8 mouse cellular contexts compared by ENCODE assay signal in genomic region chr5:96905572-96906271, GRCm38 (mm10).
DNase-seq lines count a peak whose midpoint lies in the region; ATAC-seq and TF ChIP-seq lines count a peak whose summit lies in the region.

No protein-coding gene starts in this region.

- no peak for TF ChIP-seq POLR2A in lung, adult 2 months (IDR thresholded peaks at IDR 0.05; ENCODE audit: borderline replicate concordance, extremely low read depth, low read depth, low read length)

- H3K4me1 ChIP-seq in lung, adult 2 months (ENCODE audit: control insufficient read depth, insufficient read depth, low read length), result peaks cover 7% of the 10 kb centered on the region
- peaks cover 7% of the 10 kb centered on the region; the same call in 1 of the 2 replicates for H3K4me1 ChIP-seq in hindbrain, embryonic 13.5 days (replicated peaks)
- H3K4me1 ChIP-seq in midbrain, embryonic 15.5 days, result peaks cover 7% of the 10 kb centered on the region; the same call in 1 of the 2 replicates

- no peak overlapping the region for H3K9ac ChIP-seq in hindbrain, embryonic 13.5 days
- H3K9ac ChIP-seq in midbrain, embryonic 15.5 days, result no peak overlapping the region

- H3K27ac ChIP-seq in hindbrain, embryonic 13.5 days, result peak overlapping the region; percentile 52; the same call in 1 of the 2 replicates
- H3K27ac ChIP-seq in midbrain, embryonic 15.5 days, result no peak overlapping the region

- peak; percentile 37; the same call in 1 of the 2 replicates for ATAC-seq in erythroid progenitor cell, adult 5-6 weeks (replicated peaks; ENCODE audit: low FRiP score, poor library complexity, severe bottlenecking)
- peak; percentile 91 for ATAC-seq in hindbrain, embryonic 13.5 days (ENCODE audit: low FRiP score)
- peak; percentile 91 for ATAC-seq in midbrain, embryonic 15.5 days (replicated peaks)

- no peaks in the 10 kb centered on the region for H3K36me3 ChIP-seq in hindbrain, embryonic 13.5 days
- H3K36me3 ChIP-seq in midbrain, embryonic 15.5 days (replicated peaks), result no peaks in the 10 kb centered on the region

- peak overlapping the region; percentile 29 for H3K4me2 ChIP-seq in hindbrain, embryonic 13.5 days
- peak overlapping the region; percentile 38 for H3K4me2 ChIP-seq in midbrain, embryonic 15.5 days

- no peaks in the 10 kb centered on the region for H3K9me3 ChIP-seq in hindbrain, embryonic 13.5 days
- H3K9me3 ChIP-seq in midbrain, embryonic 15.5 days, result no peaks in the 10 kb centered on the region

- 24% methylated on average over 17 of the region's 17 CpGs for WGBS in lung, adult 2 months
- 34% methylated on average over 17 of the region's 17 CpGs for WGBS in hindbrain, embryonic 13.5 days
- 27% methylated on average over 17 of the region's 17 CpGs for WGBS in midbrain, embryonic 15.5 days

- no peaks in the 10 kb centered on the region for H3K27me3 ChIP-seq in hindbrain, embryonic 13.5 days
- H3K27me3 ChIP-seq in midbrain, embryonic 15.5 days (replicated peaks), result no peaks in the 10 kb centered on the region

- peak; percentile 19 for DNase-seq in lung, adult 2 months
- DNase-seq in lung, postnatal 25 days (ENCODE audit: low spot score), result no peak
- peak; percentile 58 for DNase-seq in liver
- no peak for DNase-seq in adipocyte (ENCODE audit: low spot score)
- no peak for DNase-seq in thymus, postnatal 25 days

- TF ChIP-seq CTCF in lung, adult 2 months (IDR thresholded peaks at IDR 0.05; ENCODE audit: insufficient read depth, low read length), result no peak

- H3K4me3 ChIP-seq in lung, adult 2 months (replicated peaks; ENCODE audit: extremely low read depth, low read depth, low read length), result no peak overlapping the region
- H3K4me3 ChIP-seq in hindbrain, embryonic 13.5 days, result no peak overlapping the region
- H3K4me3 ChIP-seq in midbrain, embryonic 15.5 days, result no peak overlapping the region

Comparison
In these comparisons a context has a peak if more than half of its experiments do, and no peak if none do; other contexts are left out.
1. DNase-seq: peak in lung, adult 2 months (single experiment) and liver (single experiment); none in lung, postnatal 25 days (single experiment), adipocyte (single experiment) and thymus, postnatal 25 days (single experiment).
2. ATAC-seq: peak in every context shown above with its lines; median percentile 91 in hindbrain, embryonic 13.5 days; 91 in midbrain, embryonic 15.5 days; 37 in erythroid progenitor cell, adult 5-6 weeks.